Mouse (Mus musculus): ENCODE results near the gene Lmntd1. TPM values are rescaled to one million over a fixed set of nuclear protein-coding genes. Genes with fewer than 3 reads are reported as not detected.

The Lmntd1 gene
- polyA plus RNA-seq, 1 experiment: not detected

DNA sequence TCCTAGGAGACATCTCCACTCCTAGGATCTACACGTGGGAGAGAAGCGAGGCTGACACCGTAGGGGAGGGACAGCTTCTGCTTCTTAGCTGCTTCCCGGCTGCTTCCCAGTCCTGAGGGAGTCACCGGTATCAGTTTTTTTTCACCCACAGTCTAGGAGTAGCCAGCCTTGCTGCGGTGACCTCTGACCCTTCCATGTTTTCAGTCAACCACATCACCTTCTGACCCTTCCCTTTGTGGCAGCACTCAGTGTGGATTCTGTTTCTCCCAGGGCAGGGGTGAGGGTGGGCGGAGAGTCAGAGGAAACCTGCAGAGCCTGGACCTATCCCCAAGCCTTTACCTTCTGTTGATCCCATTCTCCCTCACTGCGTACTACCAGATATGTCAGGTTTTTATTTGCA lies 102.9 kb downstream of the Lmntd1 start:
- no peak overlapping the region for H3K4me3 ChIP-seq
- H3K4me2 ChIP-seq (ENCODE audit: low read depth): no peak overlapping the region
- H3K36me3 ChIP-seq (ENCODE audit: control insufficient read depth, insufficient read depth): no peaks in the 10 kb centered on the region
- TF ChIP-seq POLR2A (IDR thresholded peaks at IDR 0.05; ENCODE audit: insufficient read length, low read depth) (no peak), USF1 (IDR thresholded peaks at IDR 0.05; ENCODE audit: low read depth) (no peak), SRF (IDR thresholded peaks at IDR 0.05; ENCODE audit: control insufficient read depth, insufficient read length, low read depth) (no peak)
- H3K27me3 ChIP-seq (ENCODE audit: control insufficient read depth, insufficient read depth, insufficient read length): no peaks in the 10 kb centered on the region
- no peaks in the 10 kb centered on the region for H3K79me2 ChIP-seq (ENCODE audit: control insufficient read depth, insufficient read depth)
- no peak overlapping the region for H3ac ChIP-seq (ENCODE audit: control insufficient read depth, insufficient read length)

GRCm38 (mm10) chr6:145508828-145509227 lies 105.3 kb downstream of the Lmntd1 start:
- no peak overlapping the region for H3K4me2 ChIP-seq (ENCODE audit: low read depth)
- H3K79me2 ChIP-seq (ENCODE audit: control insufficient read depth, insufficient read depth): no peaks in the 10 kb centered on the region
- no peak overlapping the region for H3ac ChIP-seq (ENCODE audit: control insufficient read depth, insufficient read length)
- no peaks in the 10 kb centered on the region for H3K36me3 ChIP-seq (ENCODE audit: control insufficient read depth, insufficient read depth)
- H3K4me3 ChIP-seq: no peak overlapping the region
- TF ChIP-seq CEBPB (IDR thresholded peaks at IDR 0.05; ENCODE audit: insufficient read depth, poor library complexity, severe bottlenecking) (no peak), POLR2AphosphoS2 (IDR thresholded peaks at IDR 0.05; ENCODE audit: insufficient read length, low read depth) (no peak), POLR2A (IDR thresholded peaks at IDR 0.05; ENCODE audit: insufficient read length, low read depth) (no peak), E2F4 (IDR thresholded peaks at IDR 0.05; ENCODE audit: insufficient read depth) (no peak)
- no peaks in the 10 kb centered on the region for H3K27me3 ChIP-seq (ENCODE audit: control insufficient read depth, insufficient read depth, insufficient read length)

- TF ChIP-seq USF1 (IDR thresholded peaks at IDR 0.05; ENCODE audit: low read depth): no peak
- TF ChIP-seq SRF (IDR thresholded peaks at IDR 0.05; ENCODE audit: control insufficient read depth, insufficient read length, low read depth): no peak
- no peak for TF ChIP-seq MAX (IDR thresholded peaks at IDR 0.05; ENCODE audit: low read depth)
- no peak for TF ChIP-seq TCF3 (IDR thresholded peaks at IDR 0.05; ENCODE audit: insufficient read length, low read depth)
- no peak for TF ChIP-seq REST (IDR thresholded peaks at IDR 0.05; ENCODE audit: insufficient read depth, insufficient read length)
- TF ChIP-seq CEBPB (IDR thresholded peaks at IDR 0.05; ENCODE audit: insufficient read depth, poor library complexity, severe bottlenecking): no peak
- no peak for TF ChIP-seq MYOD1 (IDR thresholded peaks at IDR 0.05; ENCODE audit: control insufficient read depth in 1 of 3, insufficient read length in 2 of 3, low read depth in 2 of 3)
- no peak for TF ChIP-seq POLR2A (IDR thresholded peaks at IDR 0.05; ENCODE audit: insufficient read length, low read depth)
- no peak for TF ChIP-seq E2F4 (IDR thresholded peaks at IDR 0.05; ENCODE audit: insufficient read depth)
- TF ChIP-seq POLR2AphosphoS2 (IDR thresholded peaks at IDR 0.05; ENCODE audit: insufficient read length, low read depth): no peak
- TF ChIP-seq TCF12 (IDR thresholded peaks at IDR 0.05; ENCODE audit: insufficient read depth, poor library complexity, severe bottlenecking): no peak
- TF ChIP-seq MYOG (IDR thresholded peaks at IDR 0.05; ENCODE audit: control insufficient read depth in 1 of 3, insufficient read depth in 1 of 3, insufficient read length in 2 of 3, low read depth in 2 of 3): no peak
- no peak overlapping the region for H3K4me3 ChIP-seq
- H3K27me3 ChIP-seq (ENCODE audit: control insufficient read depth, insufficient read depth, insufficient read length): no peaks in the 10 kb centered on the region
- H3ac ChIP-seq (ENCODE audit: control insufficient read depth, insufficient read length): no peak overlapping the region
- no peaks in the 10 kb centered on the region for H3K36me3 ChIP-seq (ENCODE audit: control insufficient read depth, insufficient read depth)
- H3K79me2 ChIP-seq (ENCODE audit: control insufficient read depth, insufficient read depth): no peaks in the 10 kb centered on the region
- H3K4me2 ChIP-seq (ENCODE audit: low read depth): no peak overlapping the region
These were observed 112.4 kb downstream of the Lmntd1 start for GRCm38 (mm10) chr6:145501751-145502150.

DNA sequence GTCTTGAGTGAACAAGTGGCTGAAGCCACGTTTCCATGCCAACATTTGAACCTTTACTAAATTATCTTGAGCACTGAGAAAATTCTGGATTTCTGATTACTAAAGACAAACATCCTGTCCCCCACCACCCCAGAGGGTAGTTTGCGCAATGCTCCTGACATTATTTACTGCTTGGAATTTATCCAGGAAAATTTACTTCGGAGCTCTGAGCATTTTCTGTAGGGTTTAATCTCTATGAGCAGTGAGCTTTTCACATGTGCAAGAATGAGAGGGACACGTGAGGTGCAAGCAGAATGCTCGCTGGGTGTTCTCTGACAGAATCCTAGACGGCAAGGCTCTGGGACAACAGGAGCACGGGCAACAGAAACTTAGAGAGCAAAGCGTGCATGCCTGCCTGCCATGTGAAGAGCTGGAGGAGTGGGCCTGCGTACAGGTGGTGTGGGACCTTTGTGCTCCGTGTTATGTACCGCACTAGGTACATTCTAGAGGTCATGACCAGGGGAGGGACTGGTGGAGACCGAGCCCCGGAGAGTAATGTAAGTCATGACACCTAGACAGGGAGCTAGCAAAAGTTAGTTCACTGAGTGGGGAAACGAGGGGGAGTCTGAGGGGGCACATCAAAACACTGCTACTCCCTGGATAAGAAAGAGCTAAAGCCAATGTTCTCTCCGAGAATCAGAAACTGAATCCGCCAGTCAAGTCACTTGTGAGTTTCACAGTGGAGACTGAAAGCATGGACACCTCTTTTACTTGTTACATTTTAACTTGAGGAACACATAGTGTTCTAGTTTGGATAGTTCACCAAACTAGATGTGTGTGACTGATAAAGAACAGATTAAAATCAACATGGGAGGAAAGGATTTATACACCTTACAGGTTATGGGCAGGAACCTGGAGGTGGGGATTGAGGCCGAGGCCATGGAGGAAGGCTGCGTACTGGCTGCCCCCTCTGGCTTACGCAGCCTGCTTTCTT lies 114.3 kb downstream of the Lmntd1 start:
- Histone ChIP-seq H3K36me3 (ENCODE audit: control insufficient read depth, insufficient read depth) (no peaks in the 10 kb centered on the region), H3K79me2 (ENCODE audit: control insufficient read depth, insufficient read depth) (no peaks in the 10 kb centered on the region)
- no peak for TF ChIP-seq REST (IDR thresholded peaks at IDR 0.05; ENCODE audit: insufficient read depth, insufficient read length)
- TF ChIP-seq CEBPB (IDR thresholded peaks at IDR 0.05; ENCODE audit: insufficient read depth, poor library complexity, severe bottlenecking): peak; percentile 63

GRCm38 (mm10) chr6:145495731-145496130 lies 118.4 kb downstream of the Lmntd1 start:
- Histone ChIP-seq H3K4me2 (ENCODE audit: low read depth) (no peak overlapping the region), H3K79me2 (ENCODE audit: control insufficient read depth, insufficient read depth) (no peaks in the 10 kb centered on the region), H3K4me3 (no peak overlapping the region), H3ac (ENCODE audit: control insufficient read depth, insufficient read length) (no peak overlapping the region), H3K36me3 (ENCODE audit: control insufficient read depth, insufficient read depth) (no peaks in the 10 kb centered on the region), H3K27me3 (ENCODE audit: control insufficient read depth, insufficient read depth, insufficient read length) (no peaks in the 10 kb centered on the region)
- TF ChIP-seq USF1 (IDR thresholded peaks at IDR 0.05; ENCODE audit: low read depth) (no peak), MYOG (IDR thresholded peaks at IDR 0.05; ENCODE audit: control insufficient read depth in 1 of 3, insufficient read depth in 1 of 3, insufficient read length in 2 of 3, low read depth in 2 of 3) (no peak), POLR2A (IDR thresholded peaks at IDR 0.05; ENCODE audit: insufficient read length, low read depth) (no peak), TCF3 (IDR thresholded peaks at IDR 0.05; ENCODE audit: insufficient read length, low read depth) (no peak), MYOD1 (IDR thresholded peaks at IDR 0.05; ENCODE audit: control insufficient read depth in 1 of 3, insufficient read length in 2 of 3, low read depth in 2 of 3) (no peak), CEBPB (IDR thresholded peaks at IDR 0.05; ENCODE audit: insufficient read depth, poor library complexity, severe bottlenecking) (no peak), TCF12 (IDR thresholded peaks at IDR 0.05; ENCODE audit: insufficient read depth, poor library complexity, severe bottlenecking) (no peak)

More for the DNA sequence above, 114.3 kb downstream of the Lmntd1 start:
- Histone ChIP-seq H3ac (ENCODE audit: control insufficient read depth, insufficient read length) (no peak overlapping the region), H3K27me3 (ENCODE audit: control insufficient read depth, insufficient read depth, insufficient read length) (no peaks in the 10 kb centered on the region), H3K4me2 (ENCODE audit: low read depth) (no peak overlapping the region), H3K4me3 (no peak overlapping the region)
